Mouse (Mus musculus) liver, postnatal 0 days (tissue): Measurements from ENCODE around the gene Rpain. TPM values are rescaled to one million over a fixed set of nuclear protein-coding genes. Genes with fewer than 3 reads are reported as not detected.

Source experiments
- ATAC-seq: fragments of 200-750 bp; cut with Nextera tagmentation; 2 replicates; pipeline ENCODE4 v1.8.0; 2017; ENCODE audit warnings: mild to moderate bottlenecking, moderate library complexity
- DNase-seq: peaks from one replicate; pipeline ENCODE4 v3.0.0-alpha.2; 2016
- H3K27ac ChIP-seq: fragments of 300-500 bp; sonication (generic); 2 replicates; pipeline ENCODE4 v1.5.1; 2014; ENCODE audit warnings: antibody characterized with exemption, moderate library complexity, mild to moderate bottlenecking, low read depth
- H3K27me3 ChIP-seq: fragments of 300-500 bp; sonication (generic); 2 replicates; pipeline ENCODE4 v1.6.1; 2014; ENCODE audit warnings: low read length, control low read depth, mixed read lengths; ENCODE audit not compliant: insufficient read depth
- H3K36me3 ChIP-seq: fragments of 300-500 bp; sonication (generic); replicated peaks from 2 replicates; pipeline ENCODE4 v1.6.1; 2014; ENCODE audit warnings: mild to moderate bottlenecking, control low read depth, low read length, moderate library complexity, mixed read lengths; ENCODE audit not compliant: insufficient read depth
- H3K4me1 ChIP-seq: fragments of 300-500 bp; sonication (generic); 2 replicates; pipeline ENCODE4 v1.6.1; 2014; ENCODE audit warnings: antibody characterized with exemption, mild to moderate bottlenecking, control low read depth; ENCODE audit not compliant: insufficient read depth
- H3K4me2 ChIP-seq: fragments of 300-500 bp; sonication (generic); 2 replicates; pipeline ENCODE4 v1.6.1; 2014; ENCODE audit warnings: low read depth, mild to moderate bottlenecking, low read length, moderate library complexity, mixed read lengths
- H3K4me3 ChIP-seq: fragments of 300-500 bp; sonication (generic); 2 replicates; pipeline ENCODE4 v1.5.1; 2014; ENCODE audit warnings: low read depth, low read length
- H3K9ac ChIP-seq: fragments of 300-500 bp; sonication (generic); replicated peaks from 2 replicates; pipeline ENCODE4 v1.6.1; 2014; ENCODE audit warnings: mild to moderate bottlenecking, moderate library complexity
- H3K9me3 ChIP-seq: fragments of 300-500 bp; sonication (generic); 2 replicates; pipeline ENCODE4 v1.6.1; 2016; ENCODE audit warnings: mild to moderate bottlenecking, control low read depth, low read length, mixed read lengths
- CTCF ChIP-seq: sonication (generic); IDR thresholded peaks from 2 replicates; pipeline ENCODE4 v1.5.1; 2016; ENCODE audit warnings: antibody characterized with exemption, low read depth
- EP300 ChIP-seq: IDR thresholded peaks from 2 replicates; pipeline ENCODE4 v1.6.1; 2016; ENCODE audit warnings: antibody characterized with exemption, low read depth, mild to moderate bottlenecking
- WGBS: fragments of 180-500 bp; shearing (Covaris S2); extraction: QIAGEN DNeasy Blood & Tissue Kit; methylation state at CpG from one replicate; pipeline ENCODE4 v1.1.7; 2014; ENCODE audit not compliant: insufficient replicate concordance; 5-methylcytosine and 5-hydroxymethylcytosine counted together
- polyA plus RNA-seq: library from polyadenylated mRNA; unstranded; fragments of >200 nt; fragmentation: Nextera tagmentation; extraction: Ambion mirVana; gene quantifications from 2 replicates; pipeline ENCODE4 v1.2.1, GENCODE M21; 2015

Gene Rpain
- polyA plus RNA-seq, 1 experiment from 2014 or later = 51.7 TPM

- H3K4me1 ChIP-seq = peaks cover 10% of the 10 kb centered on the region
- H3K9me3 ChIP-seq = no peaks in the 10 kb centered on the region
- TF ChIP-seq CTCF (no peak), EP300 (no peak)
- ATAC-seq (no peak), DNase-seq (no peak)
- peak overlapping the region; percentile 97 for H3K4me2 ChIP-seq
- 5% methylated on average over 12 of the region's 12 CpGs for WGBS
- H3K27ac ChIP-seq = no peak overlapping the region
- no peaks in the 10 kb centered on the region for H3K27me3 ChIP-seq
- peak overlapping the region; percentile 85 for H3K9ac ChIP-seq
- H3K36me3 ChIP-seq = peaks cover 58% of the 10 kb centered on the region
- H3K4me3 ChIP-seq = peak overlapping the region; percentile 91
These were observed 12.0 kb downstream of the Rpain start for GRCm38 (mm10) chr11:70982030-70982429.

DNA sequence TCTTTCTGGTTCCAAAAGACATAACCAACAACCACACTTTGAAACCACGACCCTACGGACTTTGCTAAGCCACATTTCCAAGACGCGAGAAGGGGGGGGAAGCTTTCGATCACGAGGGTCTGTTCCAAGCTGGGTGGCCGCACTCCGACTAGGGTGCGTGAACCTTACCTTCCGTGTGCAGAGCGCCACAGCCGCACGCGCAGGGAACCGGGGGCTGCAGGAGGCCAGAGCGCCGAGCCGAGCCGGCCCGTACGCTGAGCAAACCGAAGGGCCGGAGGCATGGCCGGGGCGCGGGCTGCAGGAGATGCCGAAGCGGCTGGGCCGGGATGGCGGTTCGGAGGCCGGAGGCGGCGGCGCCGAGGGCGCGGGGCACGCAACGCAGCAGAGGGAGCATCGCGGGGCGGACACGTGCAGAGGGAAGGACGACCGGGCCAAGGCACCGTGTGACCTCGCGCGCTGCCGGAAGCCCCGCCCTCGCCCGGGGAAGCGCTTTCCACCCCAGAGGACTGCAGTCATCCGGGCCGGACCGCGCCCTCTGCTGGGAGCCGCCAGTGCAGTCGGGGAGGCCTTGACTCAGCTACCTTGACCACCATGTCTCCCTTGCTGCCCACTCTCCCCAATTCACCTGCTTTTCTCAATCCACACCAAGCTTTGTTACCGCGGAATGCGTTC is 12.7 kb downstream of the Rpain start, which contains the start of gene C1qbp:
TSS of gene C1qbp (minus strand) at position 470 of the 672 bp plus-strand sequence.
- 1% methylated on average over 52 of the region's 64 CpGs for WGBS
- DNase-seq = peak; percentile 97
- peak within 1 kb of the TSS; percentile 85 for H3K9ac ChIP-seq
- peak within 1 kb of the TSS; percentile 97 for H3K4me2 ChIP-seq
- peaks cover 10% of the 10 kb centered on the region for H3K4me1 ChIP-seq
- peak within 1 kb of the TSS; percentile 83 for H3K27ac ChIP-seq
- TF ChIP-seq CTCF (peak; percentile 99), EP300 (no peak)
- H3K4me3 ChIP-seq = peak within 1 kb of the TSS; percentile 91
- H3K9me3 ChIP-seq = no peaks in the 10 kb centered on the region
- H3K27me3 ChIP-seq = no peaks in the 10 kb centered on the region
- H3K36me3 ChIP-seq = peaks cover 58% of the 10 kb centered on the region
- ATAC-seq = peak; percentile 98

DNA sequence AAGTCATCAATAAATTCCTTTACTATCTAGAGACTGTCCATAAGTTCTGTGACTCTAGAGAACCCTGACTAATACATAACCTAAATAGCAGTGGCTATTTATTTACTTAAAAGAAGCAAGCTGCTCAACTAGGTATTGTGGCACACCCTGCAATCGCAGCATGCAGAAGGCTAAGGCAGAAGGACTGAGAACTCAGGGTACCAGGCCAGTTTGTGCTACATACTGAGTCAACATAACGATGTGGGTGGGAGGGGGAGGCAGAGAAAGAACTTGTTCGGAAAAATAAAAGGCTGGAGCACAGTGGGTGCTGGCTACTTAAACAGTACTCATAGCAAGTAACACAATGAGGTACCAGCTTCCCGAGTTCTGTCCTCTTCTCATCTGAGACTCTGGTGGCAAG is 31.2 kb downstream of the Rpain start:
- ATAC-seq (no peak), DNase-seq (no peak)
- Histone ChIP-seq H3K27me3 (no peaks in the 10 kb centered on the region), H3K9me3 (no peaks in the 10 kb centered on the region), H3K4me3 (no peak overlapping the region), H3K4me1 (peaks cover 11% of the 10 kb centered on the region), H3K4me2 (no peak overlapping the region), H3K27ac (no peak overlapping the region), H3K9ac (no peak overlapping the region), H3K36me3 (peaks cover 31% of the 10 kb centered on the region)
- 79% methylated on average over 4 of the region's 4 CpGs for WGBS
- TF ChIP-seq EP300 (no peak), CTCF (no peak)

DNA sequence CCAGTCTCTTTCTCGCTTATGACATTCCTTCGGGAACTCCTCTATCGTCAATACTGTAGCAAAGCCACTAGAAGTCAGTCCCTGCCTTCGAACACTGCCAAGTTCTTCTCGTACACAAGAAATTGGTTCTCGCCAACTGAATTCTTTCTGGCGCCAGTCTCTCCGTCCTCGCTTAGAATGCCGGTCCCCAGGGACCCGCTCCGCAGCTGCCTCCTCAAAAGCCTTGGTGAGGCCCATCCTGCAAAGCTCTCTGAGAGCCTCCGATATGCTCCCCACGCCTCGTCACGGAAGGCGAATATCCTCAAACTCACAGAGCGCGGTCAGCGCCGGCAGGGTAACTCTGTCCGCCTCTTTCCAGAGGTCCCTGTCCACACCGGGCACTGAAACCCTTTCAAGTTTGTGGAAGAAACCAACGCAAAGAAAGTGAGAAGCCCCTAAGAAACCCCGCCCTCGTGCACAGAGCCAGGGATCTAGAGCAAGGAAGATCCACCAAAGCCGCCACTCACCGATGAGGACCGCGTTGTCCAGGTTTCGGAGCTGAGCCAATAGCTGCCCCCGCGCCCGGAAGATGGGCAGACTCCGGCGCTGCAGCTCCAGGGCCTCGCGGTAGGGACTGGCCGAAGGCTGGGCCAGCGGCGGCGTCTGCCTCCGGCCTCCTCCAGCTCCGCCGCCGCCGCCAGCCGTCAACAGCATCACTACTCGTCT is 33.8 kb downstream of the Rpain start:
- under 1% methylated on average over 49 of the region's 49 CpGs for WGBS
- DNase-seq = peak; percentile 49

GRCm38 (mm10) chr11:71004316-71004773 is 34.3 kb downstream of the Rpain start, which contains the start of gene Dhx33:
Gene Dhx33 (minus strand): TSS chr11:71004437.
- H3K36me3 ChIP-seq = peaks cover 27% of the 10 kb centered on the region
- H3K27ac ChIP-seq = peak within 1 kb of the TSS; percentile 73
- peak within 1 kb of the TSS; percentile 70 for H3K9ac ChIP-seq
- H3K4me2 ChIP-seq = peak within 1 kb of the TSS; percentile 95
- DNase-seq = peak; percentile 96
- no peaks in the 10 kb centered on the region for H3K27me3 ChIP-seq
- H3K4me3 ChIP-seq = peak within 1 kb of the TSS; percentile 86
- H3K4me1 ChIP-seq = peaks cover 11% of the 10 kb centered on the region
- H3K9me3 ChIP-seq = no peaks in the 10 kb centered on the region
- ATAC-seq = peak; percentile 97
- TF ChIP-seq EP300 (peak; percentile 57), CTCF (peak; percentile 47)
- 1% methylated on average over 35 of the region's 35 CpGs for WGBS

More for the DNA sequence above, 33.8 kb downstream of the Rpain start:
- peak; percentile 81 for ATAC-seq
- H3K4me1 ChIP-seq = peaks cover 11% of the 10 kb centered on the region
- TF ChIP-seq CTCF (no peak), EP300 (no peak)
- H3K27ac ChIP-seq = peak overlapping the region; percentile 73
- peak overlapping the region; percentile 70 for H3K9ac ChIP-seq
- no peaks in the 10 kb centered on the region for H3K9me3 ChIP-seq
- H3K4me2 ChIP-seq = peak overlapping the region; percentile 95
- H3K4me3 ChIP-seq = peak overlapping the region; percentile 86
- peaks cover 28% of the 10 kb centered on the region for H3K36me3 ChIP-seq
- H3K27me3 ChIP-seq = no peaks in the 10 kb centered on the region

- no peaks in the 10 kb centered on the region for H3K9me3 ChIP-seq
- WGBS = 36% methylated on average over 5 of the region's 5 CpGs
- peaks cover 26% of the 10 kb centered on the region for H3K36me3 ChIP-seq
- H3K27me3 ChIP-seq = no peaks in the 10 kb centered on the region
- H3K9ac ChIP-seq = no peak overlapping the region
- peak overlapping the region; percentile 86 for H3K4me3 ChIP-seq
- no peak for ATAC-seq
- H3K4me2 ChIP-seq = peak overlapping the region; percentile 95
- H3K4me1 ChIP-seq = peaks cover 11% of the 10 kb centered on the region
- TF ChIP-seq EP300 = no peak
- TF ChIP-seq CTCF = no peak
- no peak for DNase-seq
- H3K27ac ChIP-seq = no peak overlapping the region
These were observed 35.0 kb downstream of the Rpain start for GRCm38 (mm10) chr11:71005046-71005445.
